Mouse (Mus musculus): ENCODE measurements at regions not wholly inside any gene's neighbourhood (a gene's known extent, or its start where the extent isn't known, plus 50 kb on each side); places are given as distances from the start of the nearest gene placed in this dataset.

GRCm38 (mm10) chr17:80789000-80789399, 60.7 kb upstream of the Map4k3 start:
- no peak for DNase-seq

GRCm38 (mm10) chr17:80786858-80787257, 58.6 kb upstream of the Map4k3 start:
- no peak for DNase-seq

GRCm38 (mm10) chr17:80786061-80786851, 58.0 kb upstream of the Map4k3 start:
- no peak for DNase-seq

GRCm38 (mm10) chr17:80785476-80785875, 57.2 kb upstream of the Map4k3 start:
- DNase-seq = no peak

GRCm38 (mm10) chr17:80785049-80785448, 56.8 kb upstream of the Map4k3 start:
- no peak for DNase-seq

GRCm38 (mm10) chr17:80782233-80782632, 53.9 kb upstream of the Map4k3 start:
- DNase-seq = no peak

- no peak for DNase-seq
Measured at GRCm38 (mm10) chr17:80781621-80782020, 53.3 kb upstream of the Map4k3 start.

GRCm38 (mm10) chr17:80780303-80780702, 52.0 kb upstream of the Map4k3 start:
- DNase-seq = no peak

GRCm38 (mm10) chr17:80779782-80780181, 51.5 kb upstream of the Map4k3 start:
- no peak for DNase-seq
